ENCODE assay signal across 29 mouse cellular contexts in the genomic region with DNA sequence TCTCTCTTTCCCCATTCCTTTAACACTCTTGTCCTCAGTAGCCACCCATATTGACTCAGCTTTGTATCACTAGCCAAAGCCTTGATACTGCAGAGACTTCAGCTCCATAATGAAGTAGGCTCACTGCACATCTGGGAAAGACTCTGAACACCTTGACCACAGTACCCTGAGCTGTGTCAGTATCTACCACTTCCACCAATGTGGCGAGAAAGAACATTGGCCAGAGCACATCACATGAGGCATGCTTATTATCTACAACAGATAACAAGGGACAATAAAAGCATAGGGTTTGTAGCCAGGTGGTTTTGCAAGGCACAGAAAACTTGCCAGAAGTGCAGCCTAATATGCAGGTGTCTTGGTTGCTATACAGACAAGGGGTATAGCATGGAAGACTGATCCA.
"Had no signal": no experiment of that assay in that cellular context is flagged by ENCODE, and none has a peak within 500 bp of the region (broad histone marks: within the 10 kb centered on the region; RNA-seq: fewer than 3 reads in every experiment).

No protein-coding gene starts in this region.

- H3K36me3 ChIP-seq: embryonic facial prominence, embryonic 10.5 days; embryonic facial prominence, embryonic 12.5 days; embryonic facial prominence, embryonic 13.5 days; embryonic facial prominence, embryonic 15.5 days; forebrain, embryonic 10.5 days; forebrain, embryonic 12.5 days; forebrain, embryonic 15.5 days had no signal

- H3K27me3 ChIP-seq: embryonic facial prominence, embryonic 12.5 days; embryonic facial prominence, embryonic 13.5 days; embryonic facial prominence, embryonic 15.5 days; forebrain, embryonic 12.5 days; forebrain, embryonic 13.5 days; forebrain, embryonic 15.5 days had no signal

- H3K4me2 ChIP-seq: embryonic facial prominence, embryonic 12.5 days; embryonic facial prominence, embryonic 13.5 days; embryonic facial prominence, embryonic 15.5 days; forebrain, embryonic 12.5 days; forebrain, embryonic 13.5 days; forebrain, embryonic 15.5 days had no signal

- ATAC-seq: forebrain, embryonic 13.5 days; forebrain, embryonic 14.5 days; forebrain, embryonic 15.5 days; forebrain, embryonic 16.5 days; forebrain, postnatal 0 days had no signal

- H3K9ac ChIP-seq: embryonic facial prominence, embryonic 12.5 days; embryonic facial prominence, embryonic 13.5 days; embryonic facial prominence, embryonic 15.5 days; forebrain, embryonic 12.5 days; forebrain, embryonic 13.5 days; forebrain, embryonic 15.5 days; forebrain, postnatal 0 days had no signal

- H3K27ac ChIP-seq: embryonic facial prominence, embryonic 10.5 days; embryonic facial prominence, embryonic 12.5 days; embryonic facial prominence, embryonic 13.5 days; embryonic facial prominence, embryonic 15.5 days; forebrain, embryonic 10.5 days; forebrain, embryonic 12.5 days; forebrain, embryonic 13.5 days; forebrain, embryonic 15.5 days; gastrocnemius, adult 2 months; heart, adult 2 months had no signal

- DNase-seq: cerebellum, adult 2 months; cerebellum, adult 8-10 months; cerebellum, adult 9-10 months; cerebellum, adult 9-11 months; cerebellum, postnatal 10 days; cerebellum, postnatal 14 days; cerebellum, postnatal 25 days; cerebellum, postnatal 36 days; embryo, embryonic 11 days; forebrain, postnatal 0 days; gastrocnemius, adult 2 months; gastrocnemius, postnatal 10 days; gastrocnemius, postnatal 14 days; gastrocnemius, postnatal 25 days; gastrocnemius, postnatal 36 days; heart, adult 11 months; heart, adult 18-20 months; heart, adult 2 months had no signal

- H3K4me1 ChIP-seq: embryonic facial prominence, embryonic 10.5 days; embryonic facial prominence, embryonic 12.5 days; embryonic facial prominence, embryonic 13.5 days; embryonic facial prominence, embryonic 15.5 days; forebrain, embryonic 10.5 days; forebrain, embryonic 12.5 days; forebrain, embryonic 13.5 days; forebrain, embryonic 15.5 days had no signal

- H3K9me3 ChIP-seq: embryonic facial prominence, embryonic 10.5 days; embryonic facial prominence, embryonic 12.5 days; embryonic facial prominence, embryonic 13.5 days; embryonic facial prominence, embryonic 15.5 days; forebrain, embryonic 10.5 days; forebrain, embryonic 12.5 days; forebrain, embryonic 13.5 days; forebrain, embryonic 15.5 days had no signal

- H3K4me3 ChIP-seq: embryonic facial prominence, embryonic 10.5 days; embryonic facial prominence, embryonic 12.5 days; embryonic facial prominence, embryonic 13.5 days; embryonic facial prominence, embryonic 15.5 days; erythroblast, embryonic 14.5 days; forebrain, embryonic 10.5 days; forebrain, embryonic 12.5 days; forebrain, embryonic 13.5 days; forebrain, embryonic 15.5 days; gastrocnemius, adult 2 months; heart, adult 2 months had no signal
